Comparison of ENCODE assay signal across 13 mouse cellular contexts in the genomic region with DNA sequence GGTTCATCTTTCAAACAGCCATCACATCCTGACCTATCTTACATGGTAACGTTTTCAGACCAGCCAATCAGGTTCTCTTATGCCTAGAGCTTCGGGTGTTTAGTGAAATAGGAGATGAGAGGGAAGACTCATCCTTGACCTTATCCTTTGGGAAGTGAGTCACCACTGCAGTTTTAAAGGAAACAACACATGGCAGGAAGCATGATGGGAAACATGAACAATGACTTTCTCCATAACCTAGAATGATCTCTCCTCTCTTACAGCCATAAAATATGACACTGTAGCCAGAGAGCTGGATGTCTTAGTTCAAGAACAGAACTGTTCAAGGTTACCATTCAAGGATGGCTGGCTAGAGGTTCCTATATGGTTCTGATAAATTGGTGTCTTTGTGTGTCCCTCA. TPM values are rescaled to one million over a fixed set of nuclear protein-coding genes. Genes with fewer than 3 reads are reported as not detected.
"Had no signal": no experiment of that assay in that cellular context is flagged by ENCODE, and none has a peak within 500 bp of the region (broad histone marks: within the 10 kb centered on the region; RNA-seq: fewer than 3 reads in every experiment).

No protein-coding gene starts in this region.

- H3K27me3 ChIP-seq: limb, embryonic 13.5 days had no signal

- H3K27ac ChIP-seq: layer of hippocampus, adult 2 months; limb, embryonic 13.5 days; liver, embryonic 14.5 days; midbrain, embryonic 10.5 days had no signal

- H3K4me2 ChIP-seq: limb, embryonic 13.5 days had no signal

- DNase-seq: kidney, adult 8-10 months; kidney, postnatal 4 days; left cerebral cortex, postnatal 4 days; lung, adult 18-20 months; lung, postnatal 4 days; right cerebral cortex, adult 18-20 months; right cerebral cortex, postnatal 25 days; thymus, postnatal 4 days had no signal

- H3K36me3 ChIP-seq: limb, embryonic 13.5 days; midbrain, embryonic 10.5 days had no signal

- H3K9me3 ChIP-seq: limb, embryonic 13.5 days; midbrain, embryonic 10.5 days had no signal

- H3K9ac ChIP-seq: limb, embryonic 13.5 days; liver, embryonic 14.5 days had no signal

- H3K4me1 ChIP-seq: limb, embryonic 13.5 days; midbrain, embryonic 10.5 days had no signal

- H3K4me3 ChIP-seq: layer of hippocampus, adult 2 months; limb, embryonic 13.5 days; midbrain, embryonic 10.5 days had no signal

RNA-seq across cellular contexts. Expression of a gene that starts 16.6 kb away (rescaled TPM):
- polyA plus RNA-seq: liver, adult 2 months had no signal
